Mouse (Mus musculus): ENCODE measurements around the gene Irgm1. TPM values are rescaled to one million over a fixed set of nuclear protein-coding genes. Genes with fewer than 3 reads are reported as not detected.

Gene Irgm1
- total RNA-seq, 1 experiment, result 5.7 TPM

DNA sequence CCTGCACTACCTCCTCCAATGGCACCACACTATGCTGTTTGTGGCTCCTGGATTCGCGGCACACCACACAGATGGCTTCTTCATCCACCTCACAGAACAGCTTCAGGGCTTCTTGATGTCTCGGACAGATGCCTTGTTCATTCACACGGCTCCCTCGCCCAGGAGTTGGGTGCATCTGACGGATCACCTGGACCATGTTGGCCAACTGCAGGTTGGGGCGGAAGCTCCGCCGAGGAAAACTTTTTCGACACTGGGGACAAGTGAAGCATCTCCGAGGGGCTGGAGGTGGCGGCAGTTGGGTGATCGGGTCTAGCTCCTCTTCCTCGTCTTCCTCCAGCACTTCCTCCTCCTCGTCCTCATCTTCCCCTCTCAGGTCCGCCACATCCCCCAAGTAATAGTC is 55.6 kb downstream of the Irgm1 start:
- Histone ChIP-seq H3K4me1 (ENCODE audit: control insufficient read depth in 2 of 2, insufficient read depth in 2 of 2, low read length in 2 of 2, poor library complexity in 1 of 2) (peaks cover 0 to 2% of the 10 kb centered on the region in 2 experiments; a peak in 1 of 4 replicates), H3K36me3 (ENCODE audit: control insufficient read depth, insufficient read depth, low read length, poor library complexity, severe bottlenecking) (peaks cover 25% of the 10 kb centered on the region), H3K27ac (ENCODE audit: insufficient read depth, low read depth, low read length, poor library complexity, severe bottlenecking) (no peak overlapping the region), H3K9me3 (ENCODE audit: control insufficient read depth, insufficient read depth, low read depth, low read length) (no peaks in the 10 kb centered on the region), H3K9ac (ENCODE audit: insufficient read depth, low read depth, low read length, poor library complexity, severe bottlenecking) (peak overlapping the region; percentile 88), H3K4me3 (ENCODE audit: insufficient read depth in 1 of 2, low read depth in 1 of 2, low read length in 2 of 2, poor library complexity in 1 of 2, severe bottlenecking in 1 of 2) (peak overlapping the region; percentile 96 to 99)
- TF ChIP-seq CHD2 (IDR thresholded peaks at IDR 0.05; ENCODE audit: low read depth, low read length), result no peak
- in situ Hi-C loops (cut with MboI; ENCODE audit: low sequenced_read_pairs in 2 of 2, unreplicated experiment in 2 of 2), result no loop called here
- no peak for DNase-seq (ENCODE audit: low read depth, low spot score)

GRCm38 (mm10) chr11:48813782-48814181 is 57.7 kb downstream of the Irgm1 start:
- H3K9me3 ChIP-seq (ENCODE audit: control insufficient read depth, insufficient read depth, low read depth, low read length), result no peaks in the 10 kb centered on the region
- no peak overlapping the region for H3K9ac ChIP-seq (ENCODE audit: insufficient read depth, low read depth, low read length, poor library complexity, severe bottlenecking)
- no peak overlapping the region for H3K4me3 ChIP-seq (ENCODE audit: insufficient read depth in 1 of 2, low read depth in 1 of 2, low read length in 2 of 2, poor library complexity in 1 of 2, severe bottlenecking in 1 of 2)
- H3K36me3 ChIP-seq (ENCODE audit: control insufficient read depth, insufficient read depth, low read length, poor library complexity, severe bottlenecking), result peaks cover 26% of the 10 kb centered on the region
- peaks cover 0 to 2% of the 10 kb centered on the region in 2 experiments; a peak in 1 of 4 replicates for H3K4me1 ChIP-seq (ENCODE audit: control insufficient read depth in 2 of 2, insufficient read depth in 2 of 2, low read length in 2 of 2, poor library complexity in 1 of 2)
- TF ChIP-seq ZNF384 (IDR thresholded peaks at IDR 0.05; ENCODE audit: low read depth, low read length), result no peak
- no peak for TF ChIP-seq CHD2 (IDR thresholded peaks at IDR 0.05; ENCODE audit: low read depth, low read length)
- no peak for TF ChIP-seq HCFC1 (IDR thresholded peaks at IDR 0.05; ENCODE audit: borderline replicate concordance, insufficient read depth, low read length)
- no peak for TF ChIP-seq ZC3H11A (IDR thresholded peaks at IDR 0.05; ENCODE audit: borderline replicate concordance, low read depth, low read length)
- no peak for TF ChIP-seq MAFK (IDR thresholded peaks at IDR 0.05; ENCODE audit: insufficient read depth, low read depth, low read length)
- in situ Hi-C loops (cut with MboI; ENCODE audit: low sequenced_read_pairs in 2 of 2, unreplicated experiment in 2 of 2), result no loop called here
- H3K27ac ChIP-seq (ENCODE audit: insufficient read depth, low read depth, low read length, poor library complexity, severe bottlenecking), result no peak overlapping the region
- no peak for DNase-seq (ENCODE audit: low read depth, low spot score)

Other genes starting within 250 kb of the Irgm1 start
- 3,112 and 3,420 TPM in 2 replicates for gene Rack1, start 71.4 kb downstream of the Irgm1 start, total RNA-seq (2012; rRNA removed)
- 47.8 and 52.8 TPM in 2 replicates for gene Trim41, start 54.3 kb downstream of the Irgm1 start, total RNA-seq (2012; rRNA removed)
- gene Trim7, start 45.5 kb downstream of the Irgm1 start, total RNA-seq (2012; rRNA removed), result 5.9 and 6.1 TPM in 2 replicates
- 11.4 and 12.2 TPM in 2 replicates for gene Gm12184, start 45.0 kb downstream of the Irgm1 start, total RNA-seq (2012; rRNA removed)
- gene Gm5431, start 30.5 kb upstream of the Irgm1 start, total RNA-seq (2012; rRNA removed), result not detected in 2 replicates
- gene Psme2b, start 74.5 kb upstream of the Irgm1 start, total RNA-seq (2012; rRNA removed), result 2.0 and 2.1 TPM in 2 replicates
- gene Olfr56, start 107.2 kb upstream of the Irgm1 start, total RNA-seq (2012; rRNA removed), result not detected in 2 replicates
- gene 9930111J21Rik1, start 107.7 kb upstream of the Irgm1 start, total RNA-seq (2012; rRNA removed), result 0.36 and 0.37 TPM in 2 replicates
- not detected in 2 replicates for gene Gm12185, start 120.5 kb upstream of the Irgm1 start, total RNA-seq (2012; rRNA removed)
- 0.76 and 0.85 TPM in 2 replicates for gene Tgtp1, start 122.5 kb upstream of the Irgm1 start, total RNA-seq (2012; rRNA removed)
- gene 9930111J21Rik2, start 179.6 kb upstream of the Irgm1 start, total RNA-seq (2012; rRNA removed), result 0.53 and 0.54 TPM in 2 replicates
- not detected in 2 replicates for gene Tgtp2, start 192.5 kb upstream of the Irgm1 start, total RNA-seq (2012; rRNA removed)
- gene Ifi47, start 204.9 kb upstream of the Irgm1 start, total RNA-seq (2012; rRNA removed), result 0.22 TPM in 1 of 2 replicates, not detected in the other
- not detected in 2 replicates for gene Olfr1396, start 243.2 kb upstream of the Irgm1 start, total RNA-seq (2012; rRNA removed)